Mouse (Mus musculus): ENCODE results near the gene Gh. TPM values are rescaled to one million over a fixed set of nuclear protein-coding genes. Genes with fewer than 3 reads are reported as not detected.

Gene Gh
- polyA plus RNA-seq, 1 experiment from 2014 or later: not detected

- Histone ChIP-seq H3K36me3 (ENCODE audit: control insufficient read depth, insufficient read depth, low read length) (no peaks in the 10 kb centered on the region), H3K4me2 (ENCODE audit: low read depth, low read length) (no peak overlapping the region), H3K4me1 (ENCODE audit: control insufficient read depth, insufficient read depth, low read length) (no peaks in the 10 kb centered on the region), H3K9me3 (ENCODE audit: control insufficient read depth, low read length) (no peaks in the 10 kb centered on the region), H3K27ac (replicated peaks; ENCODE audit: low read depth, low read length) (no peak overlapping the region), H3K27me3 (replicated peaks; ENCODE audit: control insufficient read depth, insufficient read depth, low read length) (no peaks in the 10 kb centered on the region), H3K4me3 (ENCODE audit: low read depth, low read length) (no peak overlapping the region), H3K9ac (ENCODE audit: low read depth, low read length) (no peak overlapping the region)
- no peak for DNase-seq (ENCODE audit: low spot score)
- WGBS: 0% methylated on average over 2 of the region's 2 CpGs
- no peak for ATAC-seq (ENCODE audit: low read depth)
Measured at GRCm38 (mm10) chr11:106334066-106334465, 32.4 kb upstream of the Gh start.

- Histone ChIP-seq H3K4me1 (ENCODE audit: control insufficient read depth, insufficient read depth, low read length) (peaks cover 5% of the 10 kb centered on the region; the same call in 1 of the 2 replicates), H3K9ac (ENCODE audit: low read depth, low read length) (no peak overlapping the region), H3K9me3 (ENCODE audit: control insufficient read depth, low read length) (no peaks in the 10 kb centered on the region), H3K4me2 (ENCODE audit: low read depth, low read length) (no peak overlapping the region), H3K27ac (replicated peaks; ENCODE audit: low read depth, low read length) (no peak overlapping the region), H3K36me3 (ENCODE audit: control insufficient read depth, insufficient read depth, low read length) (no peaks in the 10 kb centered on the region), H3K27me3 (replicated peaks; ENCODE audit: control insufficient read depth, insufficient read depth, low read length) (no peaks in the 10 kb centered on the region), H3K4me3 (ENCODE audit: low read depth, low read length) (no peak overlapping the region)
- DNase-seq (ENCODE audit: low spot score) (no peak), ATAC-seq (ENCODE audit: low read depth) (no peak)
- WGBS: 44% methylated on average over 4 of the region's 4 CpGs
Measured at GRCm38 (mm10) chr11:106332458-106332857, 30.8 kb upstream of the Gh start.

GRCm38 (mm10) chr11:106329682-106330081 is 28.0 kb upstream of the Gh start:
- WGBS: 68% methylated on average over 7 of the region's 7 CpGs
- H3K4me3 ChIP-seq (ENCODE audit: low read depth, low read length): no peak overlapping the region
- ATAC-seq (ENCODE audit: low read depth): no peak
- peaks cover 6% of the 10 kb centered on the region; the same call in 1 of the 2 replicates for H3K4me1 ChIP-seq (ENCODE audit: control insufficient read depth, insufficient read depth, low read length)
- H3K9me3 ChIP-seq (ENCODE audit: control insufficient read depth, low read length): no peaks in the 10 kb centered on the region
- no peak overlapping the region for H3K4me2 ChIP-seq (ENCODE audit: low read depth, low read length)
- H3K36me3 ChIP-seq (ENCODE audit: control insufficient read depth, insufficient read depth, low read length): no peaks in the 10 kb centered on the region
- H3K27ac ChIP-seq (replicated peaks; ENCODE audit: low read depth, low read length): no peak overlapping the region
- peak; percentile 62 for DNase-seq (ENCODE audit: low spot score)
- H3K27me3 ChIP-seq (replicated peaks; ENCODE audit: control insufficient read depth, insufficient read depth, low read length): no peaks in the 10 kb centered on the region
- H3K9ac ChIP-seq (ENCODE audit: low read depth, low read length): no peak overlapping the region

- H3K36me3 ChIP-seq (ENCODE audit: control insufficient read depth, insufficient read depth, low read length): no peaks in the 10 kb centered on the region
- 57% methylated on average over 6 of the region's 6 CpGs for WGBS
- H3K27ac ChIP-seq (replicated peaks; ENCODE audit: low read depth, low read length): no peak overlapping the region
- H3K4me1 ChIP-seq (ENCODE audit: control insufficient read depth, insufficient read depth, low read length): peaks cover 6% of the 10 kb centered on the region; the same call in 1 of the 2 replicates
- DNase-seq (ENCODE audit: low spot score) (no peak), ATAC-seq (ENCODE audit: low read depth) (no peak)
- H3K27me3 ChIP-seq (replicated peaks; ENCODE audit: control insufficient read depth, insufficient read depth, low read length): no peaks in the 10 kb centered on the region
- no peak overlapping the region for H3K4me3 ChIP-seq (ENCODE audit: low read depth, low read length)
- no peak overlapping the region for H3K4me2 ChIP-seq (ENCODE audit: low read depth, low read length)
- H3K9me3 ChIP-seq (ENCODE audit: control insufficient read depth, low read length): no peaks in the 10 kb centered on the region
- H3K9ac ChIP-seq (ENCODE audit: low read depth, low read length): no peak overlapping the region
Measured at GRCm38 (mm10) chr11:106329128-106329527, 27.5 kb upstream of the Gh start.

- ATAC-seq (ENCODE audit: low read depth): no peak
- H3K36me3 ChIP-seq (ENCODE audit: control insufficient read depth, insufficient read depth, low read length): no peaks in the 10 kb centered on the region
Measured at GRCm38 (mm10) chr11:106328521-106328920, 26.9 kb upstream of the Gh start.

GRCm38 (mm10) chr11:106326475-106326874 is 24.8 kb upstream of the Gh start:
- Histone ChIP-seq H3K4me2 (ENCODE audit: low read depth, low read length) (no peak overlapping the region), H3K4me3 (ENCODE audit: low read depth, low read length) (no peak overlapping the region), H3K36me3 (ENCODE audit: control insufficient read depth, insufficient read depth, low read length) (no peaks in the 10 kb centered on the region), H3K27me3 (replicated peaks; ENCODE audit: control insufficient read depth, insufficient read depth, low read length) (no peaks in the 10 kb centered on the region), H3K4me1 (ENCODE audit: control insufficient read depth, insufficient read depth, low read length) (peaks cover 6% of the 10 kb centered on the region; the same call in 1 of the 2 replicates), H3K9ac (ENCODE audit: low read depth, low read length) (no peak overlapping the region), H3K9me3 (ENCODE audit: control insufficient read depth, low read length) (no peaks in the 10 kb centered on the region), H3K27ac (replicated peaks; ENCODE audit: low read depth, low read length) (no peak overlapping the region)
- WGBS: 86% methylated on average over 8 of the region's 8 CpGs
- DNase-seq (ENCODE audit: low spot score) (no peak), ATAC-seq (ENCODE audit: low read depth) (no peak)

More at GRCm38 (mm10) chr11:106328521-106328920, 26.9 kb upstream of the Gh start:
- no peak for DNase-seq (ENCODE audit: low spot score)
- Histone ChIP-seq H3K4me1 (ENCODE audit: control insufficient read depth, insufficient read depth, low read length) (peaks cover 6% of the 10 kb centered on the region; the same call in 1 of the 2 replicates), H3K4me3 (ENCODE audit: low read depth, low read length) (no peak overlapping the region), H3K4me2 (ENCODE audit: low read depth, low read length) (no peak overlapping the region), H3K27me3 (replicated peaks; ENCODE audit: control insufficient read depth, insufficient read depth, low read length) (no peaks in the 10 kb centered on the region), H3K9me3 (ENCODE audit: control insufficient read depth, low read length) (no peaks in the 10 kb centered on the region), H3K9ac (ENCODE audit: low read depth, low read length) (no peak overlapping the region), H3K27ac (replicated peaks; ENCODE audit: low read depth, low read length) (no peak overlapping the region)
- 52% methylated on average over 5 of the region's 5 CpGs for WGBS

GRCm38 (mm10) chr11:106325566-106326206 is 24.0 kb upstream of the Gh start:
- 70% methylated on average over 8 of the region's 8 CpGs for WGBS
- no peaks in the 10 kb centered on the region for H3K36me3 ChIP-seq (ENCODE audit: control insufficient read depth, insufficient read depth, low read length)
- H3K9ac ChIP-seq (ENCODE audit: low read depth, low read length): no peak overlapping the region
- H3K4me1 ChIP-seq (ENCODE audit: control insufficient read depth, insufficient read depth, low read length): peaks cover 6% of the 10 kb centered on the region; the same call in 1 of the 2 replicates
- no peak overlapping the region for H3K4me3 ChIP-seq (ENCODE audit: low read depth, low read length)
- H3K9me3 ChIP-seq (ENCODE audit: control insufficient read depth, low read length): no peaks in the 10 kb centered on the region
- peak; percentile 72 for DNase-seq (ENCODE audit: low spot score)
- H3K27ac ChIP-seq (replicated peaks; ENCODE audit: low read depth, low read length): no peak overlapping the region
- 0 out of 2 replicates have a peak, but pooled peaks have one; percentile 45 for ATAC-seq (ENCODE audit: low read depth)
- H3K4me2 ChIP-seq (ENCODE audit: low read depth, low read length): no peak overlapping the region
- no peaks in the 10 kb centered on the region for H3K27me3 ChIP-seq (replicated peaks; ENCODE audit: control insufficient read depth, insufficient read depth, low read length)

GRCm38 (mm10) chr11:106324858-106325257 is 23.2 kb upstream of the Gh start:
- DNase-seq (ENCODE audit: low spot score): no peak
- Histone ChIP-seq H3K4me2 (ENCODE audit: low read depth, low read length) (no peak overlapping the region), H3K4me3 (ENCODE audit: low read depth, low read length) (no peak overlapping the region), H3K9me3 (ENCODE audit: control insufficient read depth, low read length) (no peaks in the 10 kb centered on the region), H3K27me3 (replicated peaks; ENCODE audit: control insufficient read depth, insufficient read depth, low read length) (no peaks in the 10 kb centered on the region), H3K4me1 (ENCODE audit: control insufficient read depth, insufficient read depth, low read length) (peaks cover 6% of the 10 kb centered on the region; the same call in 1 of the 2 replicates), H3K36me3 (ENCODE audit: control insufficient read depth, insufficient read depth, low read length) (no peaks in the 10 kb centered on the region), H3K9ac (ENCODE audit: low read depth, low read length) (no peak overlapping the region), H3K27ac (replicated peaks; ENCODE audit: low read depth, low read length) (no peak overlapping the region)
- ATAC-seq (ENCODE audit: low read depth): no peak
- WGBS: 61% methylated on average over 5 of the region's 5 CpGs
